Mouse (Mus musculus) CD8-positive naive resting alpha-beta T cell, adult 2 months (primary cell): ENCODE results near the gene Tmprss13.

Experiments used
- DNase-seq, 2 experiments: peaks; one replicate each; pipeline ENCODE4 v3.0.0; 2022; ENCODE audit warnings: low read depth in 2 of 2, low spot score in 2 of 2

The Tmprss13 gene

GRCm38 (mm10) chr9:45318855-45319254, at the start of gene Tmprss13:
Gene Tmprss13 (plus strand): TSS chr9:45319100.
- no peak for DNase-seq

- no peak for DNase-seq
Observed at GRCm38 (mm10) chr9:45272213-45272612, 46.7 kb upstream of the Tmprss13 start.

GRCm38 (mm10) chr9:45274218-45274617, 44.7 kb upstream of the Tmprss13 start:
- no peak for DNase-seq

GRCm38 (mm10) chr9:45274635-45275034, 44.3 kb upstream of the Tmprss13 start:
- no peak for DNase-seq

- no peak for DNase-seq
Observed at GRCm38 (mm10) chr9:45280059-45280458, 38.8 kb upstream of the Tmprss13 start.

- no peak for DNase-seq
Observed at GRCm38 (mm10) chr9:45280891-45281290, 38.0 kb upstream of the Tmprss13 start.

- no peak for DNase-seq
Observed at GRCm38 (mm10) chr9:45282466-45282865, 36.4 kb upstream of the Tmprss13 start.

- DNase-seq, result no peak
Observed at GRCm38 (mm10) chr9:45291481-45292168, 27.3 kb upstream of the Tmprss13 start.

- no peak for DNase-seq
Observed at GRCm38 (mm10) chr9:45294210-45295011, 24.5 kb upstream of the Tmprss13 start.

- peak; percentile 42 to 62 for DNase-seq
Observed at GRCm38 (mm10) chr9:45299231-45300006, 19.5 kb upstream of the Tmprss13 start.

GRCm38 (mm10) chr9:45300422-45301104, 18.3 kb upstream of the Tmprss13 start:
- peak; percentile 91 to 97 for DNase-seq

GRCm38 (mm10) chr9:45301771-45302170, 17.1 kb upstream of the Tmprss13 start:
- DNase-seq, result no peak

- no peak for DNase-seq
Observed at GRCm38 (mm10) chr9:45306746-45307410, 12.0 kb upstream of the Tmprss13 start.

- DNase-seq, result no peak
Observed at GRCm38 (mm10) chr9:45308521-45308920, 10.4 kb upstream of the Tmprss13 start.

- DNase-seq, result no peak
Observed at GRCm38 (mm10) chr9:45311858-45312257, 7.0 kb upstream of the Tmprss13 start.

GRCm38 (mm10) chr9:45313913-45314312, 5.0 kb upstream of the Tmprss13 start:
- DNase-seq, result no peak

- no peak for DNase-seq
Observed at GRCm38 (mm10) chr9:45317635-45318034, 1.3 kb upstream of the Tmprss13 start.

- no peak for DNase-seq
Observed at GRCm38 (mm10) chr9:45321465-45321864, 2.6 kb downstream of the Tmprss13 start.

GRCm38 (mm10) chr9:45321946-45322430, 3.1 kb downstream of the Tmprss13 start:
- DNase-seq, result no peak

GRCm38 (mm10) chr9:45326390-45326789, 7.5 kb downstream of the Tmprss13 start:
- DNase-seq, result no peak
